Comparison of ENCODE assay signal across 18 mouse cellular contexts in the genomic region with DNA sequence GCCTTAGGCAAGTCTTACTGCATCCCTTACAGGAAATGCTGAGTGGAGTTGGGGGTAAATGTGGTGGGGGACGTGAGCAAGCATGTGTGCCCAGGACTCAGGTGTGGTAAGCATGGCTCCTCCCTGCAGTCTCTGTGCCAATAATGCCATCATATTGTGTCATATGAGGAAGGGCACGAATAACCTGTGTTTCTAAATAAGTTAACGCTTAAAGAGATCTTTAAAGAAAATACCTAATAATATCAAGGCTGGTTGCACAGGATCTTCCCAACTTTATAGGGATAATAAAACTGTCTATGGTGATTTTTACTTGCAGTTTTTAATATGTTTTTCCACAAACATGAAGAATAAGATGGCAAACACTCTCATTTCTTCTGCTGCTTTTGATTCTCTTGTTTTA. TPM values are rescaled to one million over a fixed set of nuclear protein-coding genes. Genes with fewer than 3 reads are reported as not detected.
DNase-seq lines count a peak whose midpoint lies in the region; ATAC-seq and TF ChIP-seq lines count a peak whose summit lies in the region.
"Not testable (repeated sequence)": the region's sequence is repeated elsewhere in the genome, so short reads cannot be mapped to it uniquely, and the experiment has no call there.
"Had no signal": no experiment of that assay in that cellular context is flagged by ENCODE, and none has a peak within 500 bp of the region (broad histone marks: within the 10 kb centered on the region; RNA-seq: fewer than 3 reads in every experiment).

A gene (minus strand): TSS at position 101 of the 400 bp plus-strand sequence.

- H3K4me3 ChIP-seq in embryonic facial prominence, embryonic 13.5 days; kidney, postnatal 0 days (replicated peaks; ENCODE audit: low read depth, low read length); liver, embryonic 12.5 days; stomach, postnatal 0 days (ENCODE audit: low read depth, low read length): not testable (repeated sequence)
- 0 out of 2 replicates have a peak within 1 kb of the TSS, but pooled peaks have one; percentile 6 for H3K4me3 ChIP-seq in liver, embryonic 16.5 days (ENCODE audit: low read depth, low read length)

- not testable (repeated sequence) for DNase-seq in kidney, postnatal 0 days (ENCODE audit: low spot score); stomach, postnatal 0 days (ENCODE audit: low spot score)

- H3K4me2 ChIP-seq in embryonic facial prominence, embryonic 13.5 days; kidney, postnatal 0 days (ENCODE audit: low read length); liver, embryonic 12.5 days; liver, embryonic 16.5 days (ENCODE audit: low read depth, low read length); stomach, postnatal 0 days (replicated peaks; ENCODE audit: low read depth): not testable (repeated sequence)

- TF ChIP-seq CTCF in kidney, postnatal 0 days (IDR thresholded peaks at IDR 0.05; ENCODE audit: low read depth); stomach, postnatal 0 days (IDR thresholded peaks at IDR 0.05; ENCODE audit: low read depth): not testable (repeated sequence)

- H3K9me3 ChIP-seq in embryonic facial prominence, embryonic 13.5 days; kidney, postnatal 0 days (replicated peaks; ENCODE audit: low read length); liver, embryonic 12.5 days (replicated peaks); liver, embryonic 16.5 days (replicated peaks; ENCODE audit: control insufficient read depth, low read length); stomach, postnatal 0 days (ENCODE audit: control insufficient read depth, low read length): not testable (repeated sequence)

- not testable (repeated sequence) for H3K4me1 ChIP-seq in embryonic facial prominence, embryonic 13.5 days; kidney, postnatal 0 days (replicated peaks; ENCODE audit: insufficient read depth, low read length); liver, embryonic 12.5 days; liver, embryonic 16.5 days (ENCODE audit: control insufficient read depth, low read depth, low read length); stomach, postnatal 0 days (replicated peaks; ENCODE audit: control insufficient read depth, insufficient read depth)

- not testable (repeated sequence) for H3K27me3 ChIP-seq in embryonic facial prominence, embryonic 13.5 days; kidney, postnatal 0 days (ENCODE audit: insufficient read depth, low read length); liver, embryonic 12.5 days (replicated peaks); liver, embryonic 16.5 days (ENCODE audit: control insufficient read depth, insufficient read depth, low read depth, low read length); stomach, postnatal 0 days (ENCODE audit: control insufficient read depth, insufficient read depth, low read length)

- H3K36me3 ChIP-seq in embryonic facial prominence, embryonic 13.5 days; kidney, postnatal 0 days (ENCODE audit: insufficient read depth, low read length); liver, embryonic 12.5 days; liver, embryonic 16.5 days (ENCODE audit: control insufficient read depth, insufficient read depth); stomach, postnatal 0 days (ENCODE audit: control insufficient read depth, insufficient read depth, low read length): not testable (repeated sequence)

- H3K27ac ChIP-seq in embryonic facial prominence, embryonic 13.5 days; kidney, postnatal 0 days; liver, embryonic 12.5 days; liver, embryonic 16.5 days (ENCODE audit: low read length); stomach, postnatal 0 days (replicated peaks): not testable (repeated sequence)

- not testable (repeated sequence) for H3K9ac ChIP-seq in embryonic facial prominence, embryonic 13.5 days; kidney, postnatal 0 days (ENCODE audit: low read depth, low read length); liver, embryonic 12.5 days; liver, embryonic 16.5 days (ENCODE audit: low read depth, low read length); stomach, postnatal 0 days (ENCODE audit: low read length)

- ATAC-seq in embryonic facial prominence, embryonic 13.5 days (ENCODE audit: insufficient number of reproducible peaks, insufficient read depth, low FRiP score, low TSS enrichment, low read depth); kidney, postnatal 0 days (replicated peaks; ENCODE audit: low FRiP score, low read depth); liver, embryonic 12.5 days; neutrophil, adult 5-6 weeks (ENCODE audit: extremely low read depth, insufficient number of reproducible peaks, low FRiP score, poor library complexity, severe bottlenecking); stomach, postnatal 0 days (ENCODE audit: low FRiP score, low TSS enrichment): not testable (repeated sequence)
- ATAC-seq in liver, embryonic 16.5 days (ENCODE audit: low read depth), result peak; percentile 16; the same call in 1 of the 2 replicates

- WGBS in embryonic facial prominence, embryonic 13.5 days, result 65% methylated on average over 3 of the region's 3 CpGs
- 69% methylated on average over 3 of the region's 3 CpGs for WGBS in kidney, postnatal 0 days
- WGBS in liver, embryonic 12.5 days (ENCODE audit: insufficient replicate concordance), result 55% methylated on average over 3 of the region's 3 CpGs
- WGBS in liver, embryonic 16.5 days (ENCODE audit: insufficient replicate concordance), result 42% methylated on average over 3 of the region's 3 CpGs
- WGBS in stomach, postnatal 0 days, result 73% methylated on average over 3 of the region's 3 CpGs

- TF ChIP-seq EP300 in stomach, postnatal 0 days (optimal IDR thresholded peaks at IDR 0.05), result not testable (repeated sequence)

RNA-seq across cellular contexts. Expression of the gene that starts here (rescaled TPM):
- 18.0 and 39.7 TPM in 2 replicates for polyA plus RNA-seq in embryonic facial prominence, embryonic 13.5 days (2015; fragmentation: Nextera tagmentation; extraction: Ambion mirVana)
- 13.9 and 14.2 TPM in 2 replicates for polyA plus RNA-seq in kidney, postnatal 0 days (2015; fragmentation: Nextera tagmentation; extraction: Ambion mirVana)
- 74.3 and 86.6 TPM in 2 replicates for polyA plus RNA-seq in liver, embryonic 12.5 days (2016; fragmentation: Nextera tagmentation; extraction: Ambion mirVana)
- 534 and 566 TPM in 2 replicates for polyA plus RNA-seq in liver, embryonic 16.5 days (2015; fragmentation: Nextera tagmentation; extraction: Ambion mirVana)
- total RNA-seq in neutrophil, adult 5-6 weeks (2017), result 10.0 and 11.0 TPM in 2 replicates
- 275 and 321 TPM in 2 replicates for polyA plus RNA-seq in stomach, postnatal 0 days (2015; fragmentation: Nextera tagmentation; extraction: Ambion mirVana)
- total RNA-seq: adrenal gland, adult 8-10 months; G1E; gastrocnemius, adult 2 months; gastrocnemius, postnatal 25 days; granulocyte monocyte progenitor cell, adult 5-6 weeks; heart, adult 8-10 months; heart, postnatal 25 days had no signal
- polyA plus RNA-seq: CD4-positive, CD25-positive, alpha-beta regulatory T cell, adult 4 months; cortical plate, adult 2 months; erythroblast, embryonic 14.5 days; forebrain, embryonic 10.5 days; G1E; hindbrain, embryonic 10.5 days had no signal
